In genomic region chr14:54939434-54940175, GRCm38 (mm10) we compare ENCODE assay signal across 8 mouse cellular contexts. TPM values are rescaled to one million over a fixed set of nuclear protein-coding genes. Genes with fewer than 3 reads are reported as not detected.
A peak's percentile ranks its signal among the peaks of the same experiment; 100 is the strongest.
DNase-seq lines count a peak whose midpoint lies in the region; ATAC-seq and TF ChIP-seq lines count a peak whose summit lies in the region.

No protein-coding gene starts in this region.

- H3K27ac ChIP-seq in liver, postnatal 0 days (ENCODE audit: low read depth): no peak overlapping the region

- H3K4me2 ChIP-seq in liver, postnatal 0 days (ENCODE audit: low read depth, low read length): no peak overlapping the region

- no peaks in the 10 kb centered on the region for H3K9me3 ChIP-seq in liver, postnatal 0 days (ENCODE audit: low read length)

- no peak for TF ChIP-seq EP300 in liver, postnatal 0 days (IDR thresholded peaks at IDR 0.05; ENCODE audit: low read depth)

- H3K27me3 ChIP-seq in liver, postnatal 0 days (ENCODE audit: insufficient read depth, low read length): no peaks in the 10 kb centered on the region

- TF ChIP-seq CTCF in liver, postnatal 0 days (IDR thresholded peaks at IDR 0.05; ENCODE audit: low read depth): peak; percentile 89

- WGBS in liver, postnatal 0 days (ENCODE audit: insufficient replicate concordance): 47% methylated on average over 12 of the region's 12 CpGs

- no peak overlapping the region for H3K4me3 ChIP-seq in liver, postnatal 0 days (ENCODE audit: low read depth, low read length)

- H3K9ac ChIP-seq in liver, postnatal 0 days (replicated peaks): no peak overlapping the region

- peak; percentile 78 for DNase-seq in A20 (ENCODE audit: low read depth, low spot score)
- DNase-seq in ES-CJ7 (ENCODE audit: low read depth, low spot score): peak; percentile 93
- peak; percentile 45 for DNase-seq in cerebellum, adult 11-12 months
- peak; percentile 62 for DNase-seq in gastrocnemius, postnatal 10 days
- DNase-seq in kidney, adult 9 months: peak; percentile 91
- peak; percentile 66 for DNase-seq in liver, postnatal 0 days
- peak; percentile 40 for DNase-seq in retina, postnatal 7 days (ENCODE audit: low read depth, low spot score)

- no peaks in the 10 kb centered on the region for H3K4me1 ChIP-seq in liver, postnatal 0 days (ENCODE audit: insufficient read depth)

- ATAC-seq in liver, postnatal 0 days: peak; percentile 60; the same call in 1 of the 2 replicates
- no peak for ATAC-seq in activated CD4-positive, CD25-positive, alpha-beta regulatory T cell, adult 4 months

- H3K36me3 ChIP-seq in liver, postnatal 0 days (replicated peaks; ENCODE audit: insufficient read depth, low read length): no peaks in the 10 kb centered on the region

RNA-seq across cellular contexts. Expression of gene Cmtm5, which starts 3.5 kb away (rescaled TPM):
- 1 to 10 TPM; 1.6 to 3.3 TPM for total RNA-seq in gastrocnemius, postnatal 10 days (2021)
- 0.17 TPM in 1 of 2 replicates, not detected in the other for polyA plus RNA-seq in liver, postnatal 0 days (2015; fragmentation: Nextera tagmentation; extraction: Ambion mirVana)
- polyA plus RNA-seq in activated CD4-positive, CD25-positive, alpha-beta regulatory T cell, adult 4 months (2017; shearing (Covaris generic)): under 1 TPM in 1 of 2 experiments, not detected in 1; 0.50 TPM

RNA-seq across cellular contexts. Expression of gene Il25, which starts 7.1 kb away (rescaled TPM):
- not detected for total RNA-seq in gastrocnemius, postnatal 10 days (2021)
- not detected in 2 replicates for polyA plus RNA-seq in liver, postnatal 0 days (2015; fragmentation: Nextera tagmentation; extraction: Ambion mirVana)
- polyA plus RNA-seq in activated CD4-positive, CD25-positive, alpha-beta regulatory T cell, adult 4 months (2017; shearing (Covaris generic)): not detected

RNA-seq across cellular contexts. Expression of gene Efs, which starts 13.7 kb away (rescaled TPM):
- 10 to 100 TPM; 12.6 to 16.0 TPM for total RNA-seq in gastrocnemius, postnatal 10 days (2021)
- polyA plus RNA-seq in liver, postnatal 0 days (2015; fragmentation: Nextera tagmentation; extraction: Ambion mirVana): 0.21 and 0.26 TPM in 2 replicates
- polyA plus RNA-seq in activated CD4-positive, CD25-positive, alpha-beta regulatory T cell, adult 4 months (2017; shearing (Covaris generic)): not detected

RNA-seq across cellular contexts. Expression of gene Slc22a17, which starts 26.7 kb away (rescaled TPM):
- total RNA-seq in gastrocnemius, postnatal 10 days (2021): 10 to 100 TPM; 11.8 to 13.9 TPM
- 1.1 TPM in 2 replicates for polyA plus RNA-seq in liver, postnatal 0 days (2015; fragmentation: Nextera tagmentation; extraction: Ambion mirVana)
- 1 to 10 TPM in 1 of 2 experiments, under 1 TPM in 1; 0.52 to 1.1 TPM for polyA plus RNA-seq in activated CD4-positive, CD25-positive, alpha-beta regulatory T cell, adult 4 months (2017; shearing (Covaris generic))

RNA-seq across cellular contexts. Expression of gene Myh6, which starts 27.1 kb away (rescaled TPM):
- 100 to 1,000 TPM in 1 of 2 experiments, 10 to 100 TPM in 1; 90.4 to 107 TPM for total RNA-seq in gastrocnemius, postnatal 10 days (2021)
- polyA plus RNA-seq in liver, postnatal 0 days (2015; fragmentation: Nextera tagmentation; extraction: Ambion mirVana): 0.36 TPM in 2 replicates
- not detected for polyA plus RNA-seq in activated CD4-positive, CD25-positive, alpha-beta regulatory T cell, adult 4 months (2017; shearing (Covaris generic))

Comparison
In these comparisons a context has a peak if more than half of its experiments do, and no peak if none do; other contexts are left out.
1. DNase-seq: peak in every context shown above with its lines; median percentile 93 in ES-CJ7; 91 in kidney, adult 9 months; 78 in A20; 66 in liver, postnatal 0 days; 62 in gastrocnemius, postnatal 10 days; 45 in cerebellum, adult 11-12 months; 40 in retina, postnatal 7 days.